Mouse (Mus musculus) frontal cortex, adult 2 months (tissue): ENCODE data around the gene Six4. TPM values are rescaled to one million over a fixed set of nuclear protein-coding genes. Genes with fewer than 3 reads are reported as not detected.
"Not testable (repeated sequence)": the region's sequence is repeated elsewhere in the genome, so short reads cannot be mapped to it uniquely, and the experiment has no call there.

Experiments
- DNase-seq, 2 experiments: peaks; one replicate each; pipeline ENCODE4 v3.0.0; 2022; ENCODE audit warnings: low spot score in 1 of 2; ENCODE audit errors: extremely low spot score in 1 of 2
- polyA plus RNA-seq: library from polyadenylated mRNA; depleted of rRNA; stranded (reverse); fragments of >200 nt; gene quantifications from 2 replicates; pipeline ENCODE4 v1.2.3, GENCODE M21; 2012

Gene Six4
- polyA plus RNA-seq, 1 experiment = 0.32 TPM

- no peak for DNase-seq
Observed at GRCm38 (mm10) chr12:73088911-73089310, 24.3 kb downstream of the Six4 start.

GRCm38 (mm10) chr12:73088500-73088899 lies 24.8 kb downstream of the Six4 start:
- DNase-seq = no peak

DNA sequence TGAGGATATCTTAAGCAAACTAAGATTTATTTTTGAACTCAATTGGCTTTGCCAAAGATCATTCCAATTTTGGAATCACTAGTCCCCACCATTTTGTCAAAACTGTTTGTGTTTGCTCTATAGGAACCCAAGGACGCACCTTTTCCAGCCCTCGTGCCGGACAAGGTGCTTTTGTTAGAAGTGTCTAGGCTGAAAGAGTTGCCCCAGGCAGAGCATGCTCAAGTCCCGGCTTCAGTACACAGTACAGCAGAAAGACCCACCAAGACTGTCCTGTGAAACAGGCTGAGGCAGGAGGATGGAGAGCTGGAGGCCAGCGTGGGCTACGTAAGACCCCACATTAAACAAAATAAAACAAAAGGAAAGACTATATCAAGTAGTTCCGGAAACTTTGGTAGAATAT lies 26.2 kb downstream of the Six4 start:
- no peak for DNase-seq

- no peak for DNase-seq
Observed at GRCm38 (mm10) chr12:73085739-73086630, 27.3 kb downstream of the Six4 start.

DNA sequence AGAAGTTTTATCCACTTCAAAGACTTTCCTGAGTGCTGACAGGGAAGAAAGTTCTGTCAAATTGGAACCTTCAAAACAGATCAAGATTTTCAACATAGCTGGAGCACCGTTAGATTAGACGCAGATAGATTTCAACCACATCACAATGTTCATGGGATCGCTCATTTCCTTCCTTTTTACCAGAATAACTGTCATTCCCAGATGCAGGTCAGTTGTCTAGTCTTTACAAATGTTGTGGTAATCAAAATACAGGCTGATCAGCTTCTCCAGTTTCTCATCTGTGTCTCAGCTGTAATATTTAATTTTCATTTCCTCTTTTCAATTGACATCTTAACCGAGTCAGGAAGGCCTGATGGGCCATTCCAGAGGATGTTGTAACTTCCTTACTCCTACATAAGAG lies 29.5 kb downstream of the Six4 start:
- DNase-seq = no peak

DNA sequence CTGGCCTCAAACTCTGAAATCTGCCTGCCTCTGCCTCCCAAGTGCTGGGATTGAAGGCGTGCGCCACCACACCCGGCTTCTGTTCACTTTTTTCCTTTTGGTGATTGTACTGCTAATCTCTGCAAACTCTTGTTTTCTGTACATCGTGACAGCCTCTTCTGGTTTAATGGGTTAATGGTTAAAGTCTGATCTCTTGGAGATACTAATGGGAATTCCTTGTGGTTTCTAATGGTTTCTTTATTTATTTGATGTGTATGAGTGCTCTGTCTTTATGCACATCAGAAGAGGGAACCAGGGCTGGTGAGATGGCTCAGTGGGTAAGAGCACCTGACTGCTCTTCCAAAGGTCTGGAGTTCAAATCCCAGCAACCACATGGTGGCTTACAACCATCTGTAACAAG lies 31.4 kb downstream of the Six4 start:
- not testable (repeated sequence) for DNase-seq

DNA sequence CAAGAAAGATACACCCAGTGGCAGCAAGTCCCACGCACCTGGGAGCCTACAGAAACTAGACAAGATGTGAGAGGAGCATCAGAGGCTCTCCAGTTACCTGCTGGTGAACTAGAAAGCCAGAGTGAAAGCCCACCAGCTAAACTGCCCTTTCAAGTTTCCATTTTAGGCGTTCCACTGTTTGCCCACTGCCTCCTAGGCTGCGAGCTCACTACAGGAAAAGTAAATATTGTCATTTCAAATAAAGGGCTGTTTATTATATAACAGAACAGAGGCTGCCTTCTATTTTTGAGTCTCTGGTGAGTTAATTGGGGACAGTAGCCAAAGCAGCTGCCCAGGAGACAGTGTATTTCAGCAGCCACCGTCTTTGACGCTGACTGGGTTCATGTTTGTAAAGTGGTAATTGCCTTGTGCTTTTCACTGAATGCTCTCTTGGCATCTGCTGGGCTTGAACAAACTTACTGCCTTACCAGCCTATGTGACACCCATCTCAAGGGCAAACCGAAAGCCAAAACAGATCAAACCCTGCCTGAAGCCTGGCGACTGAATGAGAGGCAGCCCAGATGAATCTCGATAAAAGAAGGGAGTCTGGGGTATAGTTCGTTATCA lies 52.3 kb downstream of the Six4 start:
- DNase-seq = no peak

DNA sequence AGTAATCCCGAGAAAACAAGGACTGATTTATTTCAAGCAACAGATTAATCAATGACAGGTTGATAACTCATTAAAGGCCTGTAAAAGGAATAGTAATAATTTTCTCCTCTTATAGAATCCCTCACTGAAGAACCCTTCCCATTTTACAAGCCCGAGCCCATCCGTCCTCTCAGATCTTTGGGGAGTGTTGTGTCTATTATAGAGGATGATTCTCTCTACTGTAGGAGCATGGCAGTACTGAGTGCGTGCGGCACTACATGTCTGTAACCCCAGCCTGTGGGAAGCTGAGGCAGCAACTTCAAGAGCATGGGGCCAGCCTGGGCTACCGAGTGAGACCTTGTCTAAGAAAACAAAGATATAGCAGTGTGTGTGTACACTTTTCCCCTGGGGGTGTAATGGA lies 55.8 kb downstream of the Six4 start:
- DNase-seq = no peak

DNA sequence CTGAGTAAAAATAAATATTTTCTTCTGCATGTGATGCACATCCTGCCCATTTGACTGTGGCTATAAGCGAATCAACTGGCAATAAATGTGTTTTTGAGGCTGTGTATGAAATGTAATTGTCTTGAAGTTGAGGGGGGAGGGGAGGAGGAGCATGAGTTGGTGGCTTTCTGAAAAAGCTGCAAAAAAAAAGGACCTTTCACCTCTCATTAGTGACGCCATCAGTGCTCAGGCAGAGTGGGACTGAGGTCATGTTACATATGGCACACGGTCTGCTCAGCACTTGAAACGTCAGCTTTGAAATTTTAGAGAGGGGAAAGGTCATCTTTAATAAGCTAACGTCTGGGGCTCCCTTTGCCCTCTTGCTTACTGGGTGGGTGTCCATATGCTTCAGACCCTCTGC lies 57.8 kb downstream of the Six4 start:
- DNase-seq = no peak

DNA sequence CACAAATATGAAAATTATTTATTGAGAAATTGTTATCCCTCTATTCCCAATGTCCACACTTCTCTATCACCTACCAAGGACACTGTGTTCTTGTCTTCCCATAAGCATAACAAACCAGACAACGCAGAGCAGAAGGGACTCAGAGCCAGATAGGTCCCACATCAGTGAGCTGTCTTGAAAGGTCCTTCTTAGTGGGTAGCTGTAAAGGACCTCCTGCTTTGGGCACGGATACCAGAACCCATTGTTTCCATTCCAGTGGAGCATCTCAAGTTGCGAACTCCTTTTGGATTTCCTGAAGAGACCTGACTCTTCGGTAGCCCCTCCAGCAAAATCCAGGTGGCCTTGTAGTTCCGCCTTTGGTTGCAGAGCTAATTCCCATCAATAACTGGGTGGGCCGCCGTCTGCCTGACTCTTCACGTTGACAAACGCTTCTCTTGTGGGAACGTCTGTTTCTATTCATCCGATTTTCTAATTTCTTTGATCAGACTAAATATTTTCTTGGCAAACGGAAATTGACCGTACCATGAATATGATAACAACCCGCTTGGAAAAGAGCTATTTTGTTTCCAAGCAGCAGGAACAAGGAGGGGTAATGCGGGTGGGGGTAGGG lies 58.6 kb downstream of the Six4 start:
- no peak for DNase-seq

GRCm38 (mm10) chr12:73053668-73054241 lies 59.5 kb downstream of the Six4 start, which contains the start of gene Six1:
Gene Six1, minus strand, starts transcription at chr12:73053887.
- DNase-seq = no peak

DNA sequence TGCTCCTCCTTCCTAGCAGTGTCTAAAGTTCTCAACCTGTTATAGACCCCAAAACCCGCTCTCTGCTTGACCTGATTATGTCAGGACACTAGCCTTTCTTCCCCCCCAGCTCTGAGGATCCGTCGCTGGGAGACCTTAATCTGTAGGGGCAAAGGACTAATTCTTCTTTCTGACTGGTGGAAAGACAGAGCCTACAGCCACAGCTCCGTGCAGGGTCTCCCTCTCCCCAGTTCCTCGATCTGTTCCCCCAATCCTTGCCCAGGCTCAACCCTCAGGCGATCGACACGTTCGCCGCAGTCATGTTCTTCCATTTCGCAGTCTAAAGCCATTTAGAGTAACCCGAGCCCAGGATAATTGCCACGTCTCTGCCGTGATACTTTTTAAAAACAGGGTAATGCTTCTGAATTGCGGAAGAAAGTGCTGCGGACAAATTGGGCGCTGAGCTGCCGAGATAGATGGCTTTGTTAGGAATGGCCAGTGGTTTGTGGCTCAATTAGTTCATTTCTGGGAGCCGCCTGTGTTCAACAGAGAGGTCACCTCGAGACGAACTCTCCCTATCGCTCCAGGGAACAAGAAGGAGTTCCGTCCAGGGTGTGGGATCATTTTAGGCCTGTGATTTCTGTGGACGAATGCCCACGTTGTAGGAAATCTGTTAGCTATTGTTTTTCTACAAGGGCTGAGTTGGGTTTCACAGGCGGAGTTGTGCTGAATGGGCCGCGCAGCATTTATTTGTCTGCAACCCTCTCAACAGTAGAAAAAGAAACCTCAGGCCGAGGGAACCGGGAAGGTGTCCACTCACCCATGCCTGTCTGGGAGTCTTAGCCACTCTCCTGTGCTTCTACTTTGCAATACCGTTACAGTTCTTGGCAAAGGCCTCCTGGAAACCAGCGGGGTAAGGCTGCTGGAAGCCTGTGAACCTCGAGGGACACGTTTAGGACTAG lies 60.3 kb downstream of the Six4 start:
- no peak for DNase-seq

DNA sequence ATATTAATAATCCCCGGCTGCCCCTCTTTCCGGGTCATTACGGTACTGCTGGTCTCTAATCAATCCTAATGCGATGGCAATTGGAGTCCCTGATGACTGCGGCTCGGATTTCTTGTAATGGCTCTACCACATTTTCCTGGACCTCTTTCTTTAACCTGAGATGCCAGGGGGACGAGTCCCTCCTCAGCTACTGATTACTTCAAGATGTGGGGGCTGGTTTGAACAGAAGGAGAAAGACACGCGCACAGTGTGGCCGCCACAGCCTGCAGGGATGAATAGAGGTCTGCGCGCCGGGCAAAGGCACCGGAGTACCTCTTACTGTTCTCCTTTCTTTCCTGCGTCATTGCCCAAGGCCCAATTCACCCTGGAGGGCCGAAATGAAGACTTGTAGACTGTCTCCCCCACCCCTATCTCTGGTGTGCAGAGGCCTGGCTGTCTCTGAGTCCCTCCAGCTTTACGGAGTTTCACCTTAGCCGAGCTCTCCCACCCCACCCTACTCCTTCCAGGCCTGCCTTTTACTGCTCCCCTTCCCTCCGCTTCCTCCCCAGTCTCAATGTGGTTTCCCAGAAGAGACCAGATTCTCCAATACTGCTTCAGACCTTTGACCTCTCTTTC lies 61.1 kb downstream of the Six4 start:
- no peak for DNase-seq

DNA sequence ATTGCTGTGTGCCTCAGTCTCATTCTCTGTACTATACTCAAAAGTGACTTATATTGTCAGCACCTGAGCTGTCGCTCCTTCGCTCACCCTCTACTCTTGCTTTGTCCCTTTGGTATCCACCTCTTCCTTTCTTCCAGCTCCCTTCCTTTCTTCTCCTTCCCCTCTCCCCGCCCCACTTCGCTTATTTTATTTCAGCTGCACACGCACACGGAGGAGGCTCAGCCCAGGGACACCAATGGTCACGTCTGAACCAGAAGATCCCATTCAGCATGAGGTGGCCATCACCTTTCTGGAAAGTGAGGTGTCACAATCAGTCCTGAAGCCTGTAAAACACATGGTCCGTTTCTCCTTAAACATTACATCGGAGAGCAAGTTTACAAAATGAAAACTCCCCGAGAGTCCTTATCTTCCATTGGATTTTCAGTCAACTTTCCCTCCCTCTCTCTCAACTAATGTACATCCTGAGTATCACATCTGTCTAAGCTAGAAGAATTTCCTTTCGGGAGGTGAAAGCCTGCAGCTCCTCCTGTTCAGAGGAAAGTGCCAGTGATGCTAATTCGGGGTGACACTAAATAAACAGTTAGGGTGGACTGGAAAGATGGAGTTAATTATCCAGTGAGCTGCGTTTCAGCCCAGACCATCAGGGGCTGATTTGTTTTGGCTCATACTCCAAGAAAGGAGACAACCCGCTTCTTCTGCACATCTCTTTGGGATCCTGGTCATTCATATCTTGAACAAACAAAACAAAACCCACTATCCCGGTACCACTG lies 62.3 kb downstream of the Six4 start:
- no peak for DNase-seq

GRCm38 (mm10) chr12:73050305-73050704 lies 63.0 kb downstream of the Six4 start:
- DNase-seq = no peak
